Mouse (Mus musculus): Measurements from ENCODE around the gene Fancc. TPM values are rescaled to one million over a fixed set of nuclear protein-coding genes. Genes with fewer than 3 reads are reported as not detected.

Gene Fancc
- polyA plus RNA-seq, 2 experiments: 6.9 to 8.6 TPM

GRCm38 (mm10) chr13:63542796-63543384 lies 45.8 kb upstream of the Fancc start:
- 77% methylated on average over 3 of the region's 3 CpGs for WGBS (ENCODE audit: insufficient replicate concordance)
- H3K4me1 ChIP-seq (replicated peaks; ENCODE audit: control insufficient read depth in 2 of 2, insufficient read depth in 2 of 2, low read length in 1 of 2): no peaks in the 10 kb centered on the region; a peak in 1 of 4 replicates
- no peak overlapping the region for H3K4me2 ChIP-seq (ENCODE audit: low read depth)
- no peak for TF ChIP-seq CTCF (IDR thresholded peaks at IDR 0.05; ENCODE audit: low read depth)
- ATAC-seq (ENCODE audit: insufficient read depth): no peak
- peaks cover 65% of the 10 kb centered on the region for H3K36me3 ChIP-seq (replicated peaks; ENCODE audit: control insufficient read depth, insufficient read depth, low read depth)
- no peaks in the 10 kb centered on the region for H3K9me3 ChIP-seq (ENCODE audit: control insufficient read depth, low read length)
- no peak for DNase-seq (ENCODE audit: low read depth in 3 of 3, low spot score in 3 of 3)
- H3K27me3 ChIP-seq (ENCODE audit: control insufficient read depth, insufficient read depth, low read length): no peaks in the 10 kb centered on the region
- no peak overlapping the region for H3K9ac ChIP-seq (replicated peaks)
- H3K4me3 ChIP-seq (ENCODE audit: insufficient read depth in 1 of 2, low read depth in 2 of 2, low read length in 2 of 2): no peak overlapping the region
- no peak overlapping the region for H3K27ac ChIP-seq

GRCm38 (mm10) chr13:63541510-63541909 lies 44.4 kb upstream of the Fancc start:
- Histone ChIP-seq H3K9ac (replicated peaks) (no peak overlapping the region), H3K4me2 (ENCODE audit: low read depth) (no peak overlapping the region), H3K9me3 (ENCODE audit: control insufficient read depth, low read length) (no peaks in the 10 kb centered on the region), H3K27me3 (ENCODE audit: control insufficient read depth, insufficient read depth, low read length) (no peaks in the 10 kb centered on the region), H3K4me1 (replicated peaks; ENCODE audit: control insufficient read depth in 2 of 2, insufficient read depth in 2 of 2, low read length in 1 of 2) (no peaks in the 10 kb centered on the region; a peak in 1 of 4 replicates), H3K27ac (no peak overlapping the region), H3K36me3 (replicated peaks; ENCODE audit: control insufficient read depth, insufficient read depth, low read depth) (peaks cover 69% of the 10 kb centered on the region), H3K4me3 (ENCODE audit: insufficient read depth in 1 of 2, low read depth in 2 of 2, low read length in 2 of 2) (no peak overlapping the region)
- ATAC-seq (ENCODE audit: insufficient read depth): no peak
- no peak for DNase-seq (ENCODE audit: low read depth in 3 of 3, low spot score in 3 of 3)
- no peak for TF ChIP-seq EP300 (IDR thresholded peaks at IDR 0.05; ENCODE audit: low read depth)
- TF ChIP-seq CTCF (IDR thresholded peaks at IDR 0.05; ENCODE audit: low read depth): no peak

- Histone ChIP-seq H3K9ac (replicated peaks) (no peak overlapping the region), H3K27ac (no peak overlapping the region), H3K4me2 (ENCODE audit: low read depth) (no peak overlapping the region), H3K27me3 (ENCODE audit: control insufficient read depth, insufficient read depth, low read length) (no peaks in the 10 kb centered on the region), H3K4me1 (replicated peaks; ENCODE audit: control insufficient read depth in 2 of 2, insufficient read depth in 2 of 2, low read length in 1 of 2) (no peaks in the 10 kb centered on the region), H3K36me3 (replicated peaks; ENCODE audit: control insufficient read depth, insufficient read depth, low read depth) (peaks cover 76% of the 10 kb centered on the region), H3K9me3 (ENCODE audit: control insufficient read depth, low read length) (no peaks in the 10 kb centered on the region), H3K4me3 (ENCODE audit: insufficient read depth in 1 of 2, low read depth in 2 of 2, low read length in 2 of 2) (no peak overlapping the region)
- TF ChIP-seq EP300 (IDR thresholded peaks at IDR 0.05; ENCODE audit: low read depth) (no peak), CTCF (IDR thresholded peaks at IDR 0.05; ENCODE audit: low read depth) (no peak)
- 85% methylated on average over 12 of the region's 12 CpGs for WGBS (ENCODE audit: insufficient replicate concordance)
- ATAC-seq (ENCODE audit: insufficient read depth) (no peak), DNase-seq (ENCODE audit: low read depth in 3 of 3, low spot score in 3 of 3) (no peak)
Measured at GRCm38 (mm10) chr13:63540584-63540983, 43.5 kb upstream of the Fancc start.

GRCm38 (mm10) chr13:63534981-63535380 lies 37.9 kb upstream of the Fancc start:
- H3K4me1 ChIP-seq (replicated peaks; ENCODE audit: control insufficient read depth in 2 of 2, insufficient read depth in 2 of 2, low read length in 1 of 2): no peaks in the 10 kb centered on the region
- no peak for ATAC-seq (ENCODE audit: insufficient read depth)
- no peaks in the 10 kb centered on the region for H3K9me3 ChIP-seq (ENCODE audit: control insufficient read depth, low read length)
- TF ChIP-seq EP300 (IDR thresholded peaks at IDR 0.05; ENCODE audit: low read depth): no peak
- TF ChIP-seq CTCF (IDR thresholded peaks at IDR 0.05; ENCODE audit: low read depth): no peak
- no peak for DNase-seq (ENCODE audit: low read depth in 3 of 3, low spot score in 3 of 3)
- no peak overlapping the region for H3K4me2 ChIP-seq (ENCODE audit: low read depth)
- WGBS (ENCODE audit: insufficient replicate concordance): 76% methylated on average over 4 of the region's 4 CpGs
- H3K9ac ChIP-seq (replicated peaks): no peak overlapping the region
- H3K27ac ChIP-seq: no peak overlapping the region
- no peaks in the 10 kb centered on the region for H3K27me3 ChIP-seq (ENCODE audit: control insufficient read depth, insufficient read depth, low read length)
- H3K4me3 ChIP-seq (ENCODE audit: insufficient read depth in 1 of 2, low read depth in 2 of 2, low read length in 2 of 2): no peak overlapping the region
- H3K36me3 ChIP-seq (replicated peaks; ENCODE audit: control insufficient read depth, insufficient read depth, low read depth): peaks cover 73% of the 10 kb centered on the region

GRCm38 (mm10) chr13:63530857-63531256 lies 33.8 kb upstream of the Fancc start:
- TF ChIP-seq CTCF (IDR thresholded peaks at IDR 0.05; ENCODE audit: low read depth) (no peak), EP300 (IDR thresholded peaks at IDR 0.05; ENCODE audit: low read depth) (no peak)
- Histone ChIP-seq H3K9ac (replicated peaks) (no peak overlapping the region), H3K36me3 (replicated peaks; ENCODE audit: control insufficient read depth, insufficient read depth, low read depth) (peaks cover 55% of the 10 kb centered on the region), H3K4me3 (ENCODE audit: insufficient read depth in 1 of 2, low read depth in 2 of 2, low read length in 2 of 2) (no peak overlapping the region), H3K9me3 (ENCODE audit: control insufficient read depth, low read length) (no peaks in the 10 kb centered on the region), H3K4me1 (replicated peaks; ENCODE audit: control insufficient read depth in 2 of 2, insufficient read depth in 2 of 2, low read length in 1 of 2) (peaks cover 0 to 11% of the 10 kb centered on the region in 2 experiments; a peak in 2 of 4 replicates), H3K27me3 (ENCODE audit: control insufficient read depth, insufficient read depth, low read length) (no peaks in the 10 kb centered on the region), H3K27ac (no peak overlapping the region), H3K4me2 (ENCODE audit: low read depth) (no peak overlapping the region)
- no peak for ATAC-seq (ENCODE audit: insufficient read depth)
- DNase-seq (ENCODE audit: low read depth in 3 of 3, low spot score in 3 of 3): no peak
- WGBS (ENCODE audit: insufficient replicate concordance): 88% methylated on average over 9 of the region's 9 CpGs
